ENCODE assay signal across 8 mouse cellular contexts in the genomic region with DNA sequence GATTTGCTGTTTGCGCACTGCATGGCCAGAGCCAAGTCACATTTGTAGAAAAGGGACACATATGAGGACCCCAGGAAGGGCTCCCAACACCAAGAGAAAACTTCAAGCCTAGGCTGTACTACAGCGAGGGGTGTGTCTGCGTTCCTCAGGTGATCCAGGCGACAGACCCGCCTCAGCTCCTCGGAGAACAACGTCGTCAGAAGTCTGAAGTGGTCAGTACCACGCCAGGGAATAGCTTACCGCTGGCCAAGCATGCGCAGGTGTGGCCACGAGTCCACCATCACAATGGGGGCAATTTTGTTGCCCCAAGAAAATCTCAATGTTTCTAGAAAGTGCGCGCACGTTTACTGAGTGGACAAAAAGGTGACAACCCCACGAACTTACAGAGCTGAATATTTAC. TPM values are rescaled to one million over a fixed set of nuclear protein-coding genes. Genes with fewer than 3 reads are reported as not detected.
DNase-seq lines count a peak whose midpoint lies in the region; ATAC-seq and TF ChIP-seq lines count a peak whose summit lies in the region.

No protein-coding gene starts in this region.

- H3K4me3 ChIP-seq in testis, adult 2 months (ENCODE audit: control insufficient read depth, low read depth, low read length), result peak overlapping the region; percentile 70
- H3K4me3 ChIP-seq in heart, embryonic 15.5 days, result peak overlapping the region; percentile 97
- peak overlapping the region; percentile 98 for H3K4me3 ChIP-seq in limb, embryonic 14.5 days (replicated peaks; ENCODE audit: low read length)
- peak overlapping the region; percentile 19 for H3K4me3 ChIP-seq in myocyte

- H3K36me3 ChIP-seq in testis, adult 2 months (ENCODE audit: control insufficient read depth, insufficient read depth, low read length), result no peaks in the 10 kb centered on the region
- H3K36me3 ChIP-seq in heart, embryonic 15.5 days, result peaks cover 18% of the 10 kb centered on the region
- peaks cover 36% of the 10 kb centered on the region for H3K36me3 ChIP-seq in limb, embryonic 14.5 days (ENCODE audit: control insufficient read depth, insufficient read depth, low read length)
- no peaks in the 10 kb centered on the region for H3K36me3 ChIP-seq in myocyte (ENCODE audit: control insufficient read depth, insufficient read depth)

- H3K9ac ChIP-seq in heart, embryonic 15.5 days, result peak overlapping the region; percentile 100
- H3K9ac ChIP-seq in limb, embryonic 14.5 days (ENCODE audit: low read depth, low read length, severe bottlenecking), result peak overlapping the region; percentile 100

- H3K27ac ChIP-seq in testis, adult 2 months (ENCODE audit: control insufficient read depth, insufficient read depth, low read depth, low read length), result peak overlapping the region; percentile 50; the same call in 1 of the 2 replicates
- H3K27ac ChIP-seq in heart, embryonic 15.5 days, result peak overlapping the region; percentile 100
- H3K27ac ChIP-seq in limb, embryonic 14.5 days (replicated peaks; ENCODE audit: low read depth, low read length), result peak overlapping the region; percentile 100

- no peak for ATAC-seq in heart, embryonic 15.5 days (replicated peaks; ENCODE audit: insufficient number of reproducible peaks, insufficient read depth, low FRiP score, low read depth)
- no peak for ATAC-seq in limb, embryonic 14.5 days (ENCODE audit: low FRiP score, low read depth)

- WGBS in heart, embryonic 15.5 days, result 8% methylated on average over 16 of the region's 16 CpGs
- WGBS in limb, embryonic 14.5 days, result 5% methylated on average over 16 of the region's 16 CpGs

- H3K9me3 ChIP-seq in heart, embryonic 15.5 days (replicated peaks), result no peaks in the 10 kb centered on the region
- no peaks in the 10 kb centered on the region for H3K9me3 ChIP-seq in limb, embryonic 14.5 days (ENCODE audit: control insufficient read depth, low read length)

- peak overlapping the region; percentile 87 for H3K4me2 ChIP-seq in heart, embryonic 15.5 days
- H3K4me2 ChIP-seq in limb, embryonic 14.5 days (replicated peaks; ENCODE audit: low read depth, low read length, severe bottlenecking), result peak overlapping the region; percentile 94
- peak overlapping the region; percentile 92 for H3K4me2 ChIP-seq in myocyte (ENCODE audit: low read depth)

- TF ChIP-seq CTCF in testis, adult 2 months (IDR thresholded peaks at IDR 0.05; ENCODE audit: control insufficient read depth, insufficient read depth, insufficient replicate concordance, low read depth, low read length), result no peak

- peaks cover 25% of the 10 kb centered on the region for H3K4me1 ChIP-seq in testis, adult 2 months (ENCODE audit: control insufficient read depth, insufficient read depth, low read length)
- peaks cover 76% of the 10 kb centered on the region for H3K4me1 ChIP-seq in heart, embryonic 15.5 days (replicated peaks)
- peaks cover 40% of the 10 kb centered on the region for H3K4me1 ChIP-seq in limb, embryonic 14.5 days (ENCODE audit: control insufficient read depth, insufficient read depth, low read length)

- H3K27me3 ChIP-seq in testis, adult 2 months (ENCODE audit: control insufficient read depth, insufficient read depth, low read length), result no peaks in the 10 kb centered on the region
- H3K27me3 ChIP-seq in heart, embryonic 15.5 days, result no peaks in the 10 kb centered on the region
- no peaks in the 10 kb centered on the region for H3K27me3 ChIP-seq in limb, embryonic 14.5 days (ENCODE audit: control insufficient read depth, insufficient read depth, low read length)
- no peaks in the 10 kb centered on the region for H3K27me3 ChIP-seq in myocyte (ENCODE audit: control insufficient read depth, insufficient read depth, insufficient read length)

- TF ChIP-seq POLR2A in testis, adult 2 months (IDR thresholded peaks at IDR 0.05; ENCODE audit: control insufficient read depth, low read depth, low read length), result peak; percentile 44; the same call in 1 of the 2 replicates
- no peak for TF ChIP-seq POLR2A in limb, embryonic 14.5 days (IDR thresholded peaks at IDR 0.05; ENCODE audit: borderline replicate concordance, extremely low read depth, insufficient read depth, insufficient read length)
- no peak for TF ChIP-seq POLR2A in myocyte (IDR thresholded peaks at IDR 0.05; ENCODE audit: insufficient read length, low read depth)

- H3K79me2 ChIP-seq in myocyte (ENCODE audit: control insufficient read depth, insufficient read depth), result peaks cover 49% of the 10 kb centered on the region

- no peak for DNase-seq in testis, postnatal 14 days (ENCODE audit: low spot score)
- no peak for DNase-seq in limb, embryonic 14.5 days (ENCODE audit: low spot score)
- DNase-seq in c-Kit-positive CD71-positive TER-119-positive erythroid progenitor cells, embryonic 14.5 days (ENCODE audit: low spot score), result no peak
- DNase-seq in urinary bladder, postnatal 25 days (ENCODE audit: low spot score), result no peak
- DNase-seq in gastrocnemius, postnatal 4 days (ENCODE audit: low spot score in 2 of 2), result no peak

- H3ac ChIP-seq in myocyte (ENCODE audit: control insufficient read depth, insufficient read length), result peak overlapping the region; percentile 77

TF ChIP-seq in myocyte, 11 proteins besides CTCF, POLR2A, EP300 and RAD21:
- TF ChIP-seq E2F4 (IDR thresholded peaks at IDR 0.05; ENCODE audit: insufficient read depth) (no peak), MAX (IDR thresholded peaks at IDR 0.05; ENCODE audit: low read depth) (no peak), MYOG (IDR thresholded peaks at IDR 0.05; ENCODE audit: control insufficient read depth in 1 of 3, insufficient read depth in 1 of 3, insufficient read length in 2 of 3, low read depth in 2 of 3) (no peak), SRF (IDR thresholded peaks at IDR 0.05; ENCODE audit: control insufficient read depth, insufficient read length, low read depth) (no peak), REST (IDR thresholded peaks at IDR 0.05; ENCODE audit: insufficient read depth, insufficient read length) (no peak), MYOD1 (IDR thresholded peaks at IDR 0.05; ENCODE audit: control insufficient read depth in 1 of 3, insufficient read length in 2 of 3, low read depth in 2 of 3) (no peak)

RNA-seq across cellular contexts. Expression of a gene that starts 1.1 kb away (rescaled TPM):
- 171 and 187 TPM in 2 replicates for polyA plus RNA-seq in testis, adult 2 months (2012; rRNA removed)
- 206 and 273 TPM in 2 replicates for polyA plus RNA-seq in heart, embryonic 15.5 days (2015; fragmentation: Nextera tagmentation; extraction: Ambion mirVana)
- polyA plus RNA-seq in limb, embryonic 14.5 days (2012; rRNA removed), result 751 and 1,065 TPM in 2 replicates
- polyA plus RNA-seq in limb, embryonic 14.5 days (2014; fragmentation: Nextera tagmentation; extraction: Ambion mirVana), result 471 and 513 TPM in 2 replicates
- polyA plus RNA-seq in myocyte (2012; fragmentation: generic; extraction: Trizol), result 298 TPM
- 100 to 1,000 TPM; 332 to 346 TPM for total RNA-seq in gastrocnemius, postnatal 4 days (2021)

RNA-seq across cellular contexts. Expression of a gene that starts 11.5 kb away (rescaled TPM):
- polyA plus RNA-seq in testis, adult 2 months (2012; rRNA removed), result 26.5 and 29.4 TPM in 2 replicates
- polyA plus RNA-seq in heart, embryonic 15.5 days (2015; fragmentation: Nextera tagmentation; extraction: Ambion mirVana), result 22.4 and 28.7 TPM in 2 replicates
- 28.7 and 32.0 TPM in 2 replicates for polyA plus RNA-seq in limb, embryonic 14.5 days (2012; rRNA removed)
- polyA plus RNA-seq in limb, embryonic 14.5 days (2014; fragmentation: Nextera tagmentation; extraction: Ambion mirVana), result 23.8 and 26.6 TPM in 2 replicates
- polyA plus RNA-seq in myocyte (2012; fragmentation: generic; extraction: Trizol), result 47.9 TPM
- 10 to 100 TPM; 18.6 to 20.5 TPM for total RNA-seq in gastrocnemius, postnatal 4 days (2021)

RNA-seq across cellular contexts. Expression of a gene that starts 19.6 kb away (rescaled TPM):
- polyA plus RNA-seq in testis, adult 2 months (2012; rRNA removed), result 24.4 and 28.5 TPM in 2 replicates
- polyA plus RNA-seq in heart, embryonic 15.5 days (2015; fragmentation: Nextera tagmentation; extraction: Ambion mirVana), result 53.2 and 63.4 TPM in 2 replicates
- 86.0 and 103 TPM in 2 replicates for polyA plus RNA-seq in limb, embryonic 14.5 days (2012; rRNA removed)
- 76.0 and 81.7 TPM in 2 replicates for polyA plus RNA-seq in limb, embryonic 14.5 days (2014; fragmentation: Nextera tagmentation; extraction: Ambion mirVana)
- polyA plus RNA-seq in myocyte (2012; fragmentation: generic; extraction: Trizol), result 53.8 TPM
- 10 to 100 TPM; 56.5 to 63.4 TPM for total RNA-seq in gastrocnemius, postnatal 4 days (2021)

RNA-seq across cellular contexts. Expression of a gene that starts 19.7 kb away (rescaled TPM):
- polyA plus RNA-seq in testis, adult 2 months (2012; rRNA removed), result 31.5 and 35.7 TPM in 2 replicates
- polyA plus RNA-seq in heart, embryonic 15.5 days (2015; fragmentation: Nextera tagmentation; extraction: Ambion mirVana), result 91.7 and 97.8 TPM in 2 replicates
- 179 and 270 TPM in 2 replicates for polyA plus RNA-seq in limb, embryonic 14.5 days (2012; rRNA removed)
- polyA plus RNA-seq in limb, embryonic 14.5 days (2014; fragmentation: Nextera tagmentation; extraction: Ambion mirVana), result 66.1 and 70.5 TPM in 2 replicates
- 200 TPM for polyA plus RNA-seq in myocyte (2012; fragmentation: generic; extraction: Trizol)
- total RNA-seq in gastrocnemius, postnatal 4 days (2021), result 100 to 1,000 TPM in 1 of 2 experiments, 10 to 100 TPM in 1; 92.4 to 103 TPM

RNA-seq across cellular contexts. Expression of a gene that starts 24.0 kb away (rescaled TPM):
- 143 and 206 TPM in 2 replicates for polyA plus RNA-seq in testis, adult 2 months (2012; rRNA removed)
- 72.9 and 93.9 TPM in 2 replicates for polyA plus RNA-seq in heart, embryonic 15.5 days (2015; fragmentation: Nextera tagmentation; extraction: Ambion mirVana)
- 142 and 181 TPM in 2 replicates for polyA plus RNA-seq in limb, embryonic 14.5 days (2012; rRNA removed)
- 69.1 and 73.5 TPM in 2 replicates for polyA plus RNA-seq in limb, embryonic 14.5 days (2014; fragmentation: Nextera tagmentation; extraction: Ambion mirVana)
- 57.4 TPM for polyA plus RNA-seq in myocyte (2012; fragmentation: generic; extraction: Trizol)
- 10 to 100 TPM; 63.8 to 67.6 TPM for total RNA-seq in gastrocnemius, postnatal 4 days (2021)

Comparison
In these comparisons a context has a peak if more than half of its experiments do, and no peak if none do; other contexts are left out.
1. H3K27ac ChIP-seq: peak in every context shown above with its lines; median percentile 100 in heart, embryonic 15.5 days; 100 in limb, embryonic 14.5 days; 50 in testis, adult 2 months.
2. H3K4me3 ChIP-seq: peak in every context shown above with its lines; median percentile 98 in limb, embryonic 14.5 days; 97 in heart, embryonic 15.5 days; 70 in testis, adult 2 months; 19 in myocyte.